Mouse (Mus musculus): ENCODE data around the gene Rarres2.
A peak's percentile ranks its signal among the peaks of the same experiment; 100 is the strongest.

Rarres2 gene

GRCm38 (mm10) chr6:48572572-48573061, at the start of gene Rarres2:
Gene Rarres2, minus strand, starts transcription at chr6:48572789.
- DNase-seq (ENCODE audit: low spot score): no peak

- no peak for DNase-seq (ENCODE audit: low spot score)
Measured at GRCm38 (mm10) chr6:48620031-48620430, 47.4 kb upstream of the Rarres2 start.

DNA sequence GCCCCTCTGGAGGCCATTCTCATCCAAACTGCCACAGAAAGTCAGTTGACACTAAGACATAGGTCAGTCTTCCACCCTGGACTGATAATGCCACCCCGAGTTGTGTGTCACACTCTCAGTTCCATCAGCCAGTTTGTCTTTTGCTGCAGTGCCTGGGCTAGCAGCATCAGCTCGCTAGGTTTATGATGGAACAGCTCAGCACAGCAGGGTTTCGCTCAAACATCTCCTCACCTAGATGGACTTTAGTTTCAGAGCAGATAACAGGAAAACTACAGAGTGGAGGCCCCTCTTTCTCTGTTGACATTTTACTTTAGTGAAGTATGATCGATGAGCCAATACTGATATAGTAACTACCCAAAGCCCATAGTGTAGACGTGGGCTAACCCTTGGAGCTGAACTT, 42.2 kb upstream of the Rarres2 start:
- no peak for DNase-seq (ENCODE audit: low spot score)

DNA sequence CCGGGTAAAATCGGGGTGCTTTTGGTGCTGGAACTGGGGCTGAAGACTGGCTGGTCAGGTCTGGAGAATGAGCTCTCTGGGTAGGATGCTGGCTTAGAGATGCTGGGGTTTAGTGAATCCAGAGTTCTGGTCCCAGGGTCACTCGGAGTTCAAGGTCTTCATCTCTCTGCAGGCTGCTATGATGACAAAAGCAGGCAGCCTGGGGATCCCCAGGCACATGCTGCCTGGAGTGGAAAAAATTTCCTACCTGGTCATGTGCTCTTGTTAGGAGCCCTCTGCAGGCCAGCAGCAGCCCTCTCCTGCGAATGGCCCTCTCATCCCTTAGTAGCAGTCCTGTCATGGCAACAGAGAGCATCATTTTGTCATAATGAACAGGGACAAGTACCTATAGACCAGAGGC, 40.9 kb upstream of the Rarres2 start:
- no peak for DNase-seq (ENCODE audit: low spot score)

GRCm38 (mm10) chr6:48610657-48611056, 38.1 kb upstream of the Rarres2 start:
- no peak for DNase-seq (ENCODE audit: low spot score)

- no peak for DNase-seq (ENCODE audit: low spot score)
Measured at GRCm38 (mm10) chr6:48609512-48609911, 36.9 kb upstream of the Rarres2 start.

- no peak for DNase-seq (ENCODE audit: low spot score)
Measured at GRCm38 (mm10) chr6:48608124-48608523, 35.5 kb upstream of the Rarres2 start.

- no peak for DNase-seq (ENCODE audit: low spot score)
Measured at GRCm38 (mm10) chr6:48602080-48602741, 29.6 kb upstream of the Rarres2 start.

GRCm38 (mm10) chr6:48601271-48602079, 28.9 kb upstream of the Rarres2 start, which contains the start of gene Zfp775:
Gene Zfp775, plus strand, starts transcription at chr6:48602063.
- peak; percentile 94 for DNase-seq (ENCODE audit: low spot score)

GRCm38 (mm10) chr6:48600594-48600993, 28.0 kb upstream of the Rarres2 start:
- DNase-seq (ENCODE audit: low spot score): no peak

DNA sequence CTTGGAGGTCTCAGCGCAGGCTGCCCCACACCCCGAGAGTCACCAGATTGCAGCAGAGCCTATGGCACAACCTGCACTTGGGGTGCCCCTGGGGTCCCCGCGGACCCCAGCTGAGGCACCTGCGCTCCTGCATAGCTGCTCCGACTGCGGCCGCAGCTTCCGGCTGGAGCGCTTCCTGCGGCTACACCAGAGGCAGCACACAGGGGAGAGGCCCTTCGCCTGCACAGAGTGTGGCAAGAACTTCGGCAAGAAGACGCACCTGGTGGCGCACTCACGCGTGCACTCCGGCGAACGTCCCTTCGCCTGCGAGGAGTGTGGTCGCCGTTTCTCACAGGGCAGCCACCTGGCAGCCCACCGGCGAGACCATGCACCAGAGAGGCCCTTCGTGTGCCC, 24.6 kb upstream of the Rarres2 start:
- DNase-seq (ENCODE audit: low spot score): no peak

DNA sequence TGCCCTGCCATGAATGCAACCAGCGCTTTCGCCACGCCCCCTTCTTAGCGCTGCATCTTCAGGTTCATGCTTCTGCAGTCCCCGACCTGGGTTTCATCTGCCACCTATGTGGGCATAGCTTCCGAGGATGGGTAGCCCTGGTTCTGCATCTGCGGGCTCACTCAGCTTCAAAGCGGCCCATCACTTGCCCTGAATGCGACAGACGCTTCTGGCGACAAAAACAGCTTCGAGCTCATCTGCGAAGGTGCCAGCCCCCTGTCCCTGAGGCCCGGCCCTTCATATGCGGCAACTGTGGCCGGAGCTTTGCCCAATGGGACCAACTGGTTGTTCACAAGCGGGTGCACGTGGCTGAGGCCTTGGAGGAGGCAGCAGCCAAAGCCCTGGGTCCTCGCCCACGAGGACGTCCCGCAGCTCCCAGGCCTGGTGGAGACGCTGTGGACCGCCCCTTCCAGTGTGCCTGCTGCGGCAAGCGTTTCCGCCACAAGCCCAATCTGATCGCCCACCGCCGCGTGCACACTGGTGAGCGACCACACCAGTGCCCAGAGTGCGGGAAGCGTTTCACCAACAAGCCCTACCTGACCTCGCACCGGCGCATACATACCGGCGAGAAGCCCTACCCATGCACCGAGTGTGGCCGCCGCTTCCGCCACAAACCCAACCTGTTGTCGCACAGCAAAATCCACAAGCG, 24.1 kb upstream of the Rarres2 start:
- no peak for DNase-seq (ENCODE audit: low spot score)

GRCm38 (mm10) chr6:48595278-48595677, 22.7 kb upstream of the Rarres2 start:
- DNase-seq (ENCODE audit: low spot score): no peak

GRCm38 (mm10) chr6:48594043-48594738, 21.6 kb upstream of the Rarres2 start:
- DNase-seq (ENCODE audit: low spot score): no peak

- peak; percentile 90 for DNase-seq (ENCODE audit: low spot score)
Measured at GRCm38 (mm10) chr6:48593158-48594042, 20.8 kb upstream of the Rarres2 start, which contains the start of the genes Repin1 and Gm44965. Gene Repin1, plus strand, starts transcription at chr6:48593883. Gene Gm44965, plus strand, starts transcription at chr6:48593941.

DNA sequence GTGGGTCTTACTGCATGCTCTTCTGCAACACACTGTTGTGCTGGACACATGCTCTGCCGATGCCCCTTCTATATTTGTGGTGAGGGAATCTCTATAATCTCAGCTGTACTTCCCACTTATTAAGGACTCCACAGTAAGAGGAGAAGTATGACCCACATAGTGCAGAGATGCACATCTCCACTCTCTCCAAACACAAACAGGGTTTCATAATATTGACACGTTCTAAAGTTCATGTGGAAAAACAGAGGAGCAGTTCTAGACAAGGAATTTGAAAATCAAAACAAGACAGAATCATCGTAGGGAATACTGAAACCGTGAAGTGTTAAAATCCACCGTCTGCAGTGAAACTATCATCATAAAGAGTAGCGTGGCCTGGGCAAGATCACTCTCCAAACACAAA, 19.3 kb upstream of the Rarres2 start:
- DNase-seq (ENCODE audit: low spot score): no peak

DNA sequence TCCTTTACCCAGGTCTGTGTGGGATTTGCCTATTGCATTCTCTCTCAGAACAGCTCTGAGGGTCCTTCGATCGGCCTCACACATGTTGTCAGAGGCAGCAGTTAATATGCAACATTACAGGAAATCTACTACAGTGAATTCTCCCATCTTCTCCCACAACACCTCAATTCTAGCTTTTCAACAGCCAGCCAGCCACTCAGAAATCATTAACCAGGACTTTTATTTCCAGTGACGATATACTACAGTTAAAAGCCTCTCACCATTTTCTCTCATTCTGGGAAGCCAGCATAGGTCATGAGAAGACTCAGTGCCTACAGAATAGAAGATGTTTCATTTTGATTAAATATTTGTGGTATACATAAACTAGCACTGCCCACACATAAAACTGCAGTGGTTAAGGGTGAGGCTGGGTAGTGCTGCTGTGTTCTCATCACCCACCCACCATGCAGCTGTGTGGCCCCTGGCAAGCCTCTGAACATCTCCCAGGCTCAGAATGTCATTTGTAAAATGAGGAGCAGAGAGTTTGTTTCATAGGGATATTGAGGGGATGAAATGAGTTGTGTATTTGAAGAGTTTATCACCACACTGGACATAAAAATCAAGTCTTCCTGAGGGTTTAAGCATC, 18.7 kb upstream of the Rarres2 start:
- DNase-seq (ENCODE audit: low spot score): no peak

- no peak for DNase-seq (ENCODE audit: low spot score)
Measured at GRCm38 (mm10) chr6:48589194-48589750, 16.7 kb upstream of the Rarres2 start, which contains the start of gene Gm45021. Gene Gm45021, plus strand, starts transcription at chr6:48589610.

GRCm38 (mm10) chr6:48582037-48582436, 9.4 kb upstream of the Rarres2 start:
- DNase-seq (ENCODE audit: low spot score): no peak

- DNase-seq (ENCODE audit: low spot score): no peak
Measured at GRCm38 (mm10) chr6:48581257-48581656, 8.7 kb upstream of the Rarres2 start.
